ENCODE assay signal across 12 mouse cellular contexts in the genomic region with DNA sequence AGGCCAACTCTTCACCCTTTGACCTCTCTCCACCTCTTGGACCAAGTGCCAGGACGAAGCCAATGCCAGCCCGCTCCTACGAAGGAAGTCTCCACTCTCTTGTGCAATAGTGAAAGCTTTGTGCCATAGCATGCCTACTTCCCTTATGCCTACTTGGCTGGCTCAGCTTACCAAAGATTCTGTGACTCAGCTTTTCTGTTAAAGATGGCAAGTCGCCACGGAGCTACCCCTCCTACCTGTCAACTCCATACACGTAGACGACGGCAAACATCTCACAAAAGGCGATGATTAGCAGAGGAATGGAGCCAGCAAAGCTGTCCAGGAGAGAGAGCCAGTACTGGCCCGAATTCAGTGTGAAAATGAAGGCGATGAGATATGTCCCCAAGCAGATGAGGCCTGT. TPM values are rescaled to one million over a fixed set of nuclear protein-coding genes. Genes with fewer than 3 reads are reported as not detected.
DNase-seq lines count a peak whose midpoint lies in the region; ATAC-seq and TF ChIP-seq lines count a peak whose summit lies in the region.
"Had no signal": no experiment of that assay in that cellular context is flagged by ENCODE, and none has a peak within 500 bp of the region (broad histone marks: within the 10 kb centered on the region; RNA-seq: fewer than 3 reads in every experiment).

No protein-coding gene starts in this region.

- H3K27me3 ChIP-seq in heart, adult 2 months (ENCODE audit: control insufficient read depth, insufficient read depth, low read length), result no peaks in the 10 kb centered on the region
- H3K27me3 ChIP-seq in heart, embryonic 12.5 days (replicated peaks), result 0 out of 2 replicates have a peak, but pooled peaks cover 3% of the 10 kb centered on the region
- H3K27me3 ChIP-seq in C2C12 (ENCODE audit: control insufficient read depth, insufficient read depth, insufficient read length), result peaks cover under 1% of the 10 kb centered on the region
- H3K27me3 ChIP-seq in midbrain, embryonic 15.5 days (replicated peaks), result no peaks in the 10 kb centered on the region

- no peak for TF ChIP-seq CTCF in heart, adult 2 months (IDR thresholded peaks at IDR 0.05)
- TF ChIP-seq CTCF in C2C12 (IDR thresholded peaks at IDR 0.05; ENCODE audit: control insufficient read depth, insufficient read depth, insufficient read length), result no peak

- DNase-seq in heart, adult 2 months, result peak; percentile 24 to 42
- DNase-seq in frontal cortex, postnatal 36 days (ENCODE audit: low spot score in 2 of 2), result peak; percentile 19 to 30
- peak; percentile 39 for DNase-seq in lung, postnatal 25 days (ENCODE audit: low spot score)
- DNase-seq in testis, postnatal 10 days (ENCODE audit: low spot score), result no peak
- DNase-seq in gastrocnemius, postnatal 36 days, result no peak
- DNase-seq: cerebellum, adult 18-20 months; lung, embryonic 14.5 days had no signal

- no peaks in the 10 kb centered on the region for H3K79me3 ChIP-seq in C2C12 (ENCODE audit: low read depth)

- H3ac ChIP-seq in C2C12 (ENCODE audit: control insufficient read depth, insufficient read length, low read depth), result no peak overlapping the region

- H3K36me3 ChIP-seq in heart, adult 2 months (ENCODE audit: control insufficient read depth, insufficient read depth, low read length), result no peaks in the 10 kb centered on the region
- no peaks in the 10 kb centered on the region for H3K36me3 ChIP-seq in heart, embryonic 12.5 days
- no peaks in the 10 kb centered on the region for H3K36me3 ChIP-seq in C2C12 (ENCODE audit: control insufficient read depth, insufficient read depth)
- H3K36me3 ChIP-seq in midbrain, embryonic 15.5 days (replicated peaks), result no peaks in the 10 kb centered on the region

- H3K79me2 ChIP-seq in heart, adult 2 months (replicated peaks; ENCODE audit: control insufficient read depth, insufficient read depth, low read length), result no peaks in the 10 kb centered on the region
- H3K79me2 ChIP-seq in C2C12 (ENCODE audit: control insufficient read depth, insufficient read depth), result no peaks in the 10 kb centered on the region

- intact Hi-C loops in heart, adult 2 months (cut with DNase I), result no loop called here
- intact Hi-C loops in gastrocnemius, postnatal 36 days (cut with DNase I), result loop anchor here (10.0 kb wide), 1 partner anchor 259 kb away; no protein-coding TSS in a partner anchor

- H3K9me3 ChIP-seq in heart, embryonic 12.5 days (replicated peaks), result no peaks in the 10 kb centered on the region
- H3K9me3 ChIP-seq in midbrain, embryonic 15.5 days, result no peaks in the 10 kb centered on the region

- H3K4me1 ChIP-seq in heart, adult 2 months (ENCODE audit: control insufficient read depth, insufficient read depth, low read length), result peaks cover 3% of the 10 kb centered on the region; the same call in 1 of the 2 replicates
- no peaks in the 10 kb centered on the region for H3K4me1 ChIP-seq in heart, embryonic 12.5 days (replicated peaks)
- H3K4me1 ChIP-seq in midbrain, embryonic 15.5 days, result no peaks in the 10 kb centered on the region

- no peak overlapping the region for H3K4me2 ChIP-seq in heart, embryonic 12.5 days
- H3K4me2 ChIP-seq in midbrain, embryonic 15.5 days, result no peak overlapping the region
- H3K4me2 ChIP-seq: lung, embryonic 14.5 days had no signal

- ATAC-seq in heart, embryonic 12.5 days (ENCODE audit: insufficient number of reproducible peaks, low FRiP score), result no peak
- ATAC-seq in midbrain, embryonic 15.5 days (replicated peaks), result no peak
- ATAC-seq: forebrain, embryonic 16.5 days had no signal

- no peak for TF ChIP-seq POLR2A in heart, adult 2 months (IDR thresholded peaks at IDR 0.05; ENCODE audit: insufficient read depth, low read depth, low read length)

- 47% methylated on average over 11 of the region's 11 CpGs for WGBS in heart, adult 2 months
- 77% methylated on average over 11 of the region's 11 CpGs for WGBS in heart, embryonic 12.5 days
- 89% methylated on average over 11 of the region's 11 CpGs for WGBS in midbrain, embryonic 15.5 days

- no peak for TF ChIP-seq EP300 in heart, adult 2 months (IDR thresholded peaks at IDR 0.05; ENCODE audit: insufficient read depth, low read depth, low read length)

- H3K4me3 ChIP-seq in heart, adult 2 months, result no peak overlapping the region
- H3K4me3 ChIP-seq in heart, embryonic 12.5 days, result no peak overlapping the region
- no peak overlapping the region for H3K4me3 ChIP-seq in C2C12 (ENCODE audit: insufficient read depth, poor library complexity, severe bottlenecking)
- no peak overlapping the region for H3K4me3 ChIP-seq in midbrain, embryonic 15.5 days

- no peak overlapping the region for H3K9ac ChIP-seq in heart, adult 2 months (ENCODE audit: low read depth, low read length)
- no peak overlapping the region for H3K9ac ChIP-seq in heart, embryonic 12.5 days
- no peak overlapping the region for H3K9ac ChIP-seq in midbrain, embryonic 15.5 days
- H3K9ac ChIP-seq: lung, embryonic 14.5 days had no signal

- no peak overlapping the region for H3K27ac ChIP-seq in heart, adult 2 months
- no peak overlapping the region for H3K27ac ChIP-seq in heart, embryonic 12.5 days (ENCODE audit: poor library complexity, severe bottlenecking)
- H3K27ac ChIP-seq in midbrain, embryonic 15.5 days, result no peak overlapping the region

TF ChIP-seq in C2C12, 6 proteins besides CTCF, POLR2A, EP300 and RAD21:
- peak; percentile 19 for TF ChIP-seq CEBPB (IDR thresholded peaks at IDR 0.05; ENCODE audit: low read depth)
- no peak for TF ChIP-seq MYOG (IDR thresholded peaks at IDR 0.05; ENCODE audit: control insufficient read depth, extremely low read depth, insufficient read length)

RNA-seq across cellular contexts. Expression of a gene that starts 5.9 kb away (rescaled TPM):
- total RNA-seq in heart, adult 2 months (2021), result not detected
- polyA plus RNA-seq in heart, adult 2 months (2012; rRNA removed), result not detected in 2 replicates
- not detected in 2 replicates for polyA plus RNA-seq in heart, embryonic 12.5 days (2016; fragmentation: Nextera tagmentation; extraction: Ambion mirVana)
- not detected for polyA plus RNA-seq in C2C12 (2012; fragmentation: generic; extraction: Trizol)
- polyA plus RNA-seq in midbrain, embryonic 15.5 days (2015; fragmentation: Nextera tagmentation; extraction: Ambion mirVana), result not detected in 2 replicates
- total RNA-seq in gastrocnemius, postnatal 36 days (2021), result not detected
- polyA plus RNA-seq: forebrain, embryonic 16.5 days; intestine, embryonic 14.5 days; lung, embryonic 14.5 days had no signal

RNA-seq across cellular contexts. Expression of a gene that starts 21.0 kb away (rescaled TPM):
- not detected for total RNA-seq in heart, adult 2 months (2021)
- 0.08 TPM in 1 of 2 replicates, not detected in the other for polyA plus RNA-seq in heart, adult 2 months (2012; rRNA removed)
- polyA plus RNA-seq in heart, embryonic 12.5 days (2016; fragmentation: Nextera tagmentation; extraction: Ambion mirVana), result not detected in 2 replicates
- not detected for polyA plus RNA-seq in C2C12 (2012; fragmentation: generic; extraction: Trizol)
- 0.23 and 0.32 TPM in 2 replicates for polyA plus RNA-seq in midbrain, embryonic 15.5 days (2015; fragmentation: Nextera tagmentation; extraction: Ambion mirVana)
- not detected for total RNA-seq in gastrocnemius, postnatal 36 days (2021)

RNA-seq across cellular contexts. Expression of a gene that starts 49.2 kb away (rescaled TPM):
- total RNA-seq in heart, adult 2 months (2021), result 100 to 1,000 TPM; 177 to 190 TPM
- polyA plus RNA-seq in heart, adult 2 months (2012; rRNA removed), result 154 and 215 TPM in 2 replicates
- 52.1 and 53.2 TPM in 2 replicates for polyA plus RNA-seq in heart, embryonic 12.5 days (2016; fragmentation: Nextera tagmentation; extraction: Ambion mirVana)
- polyA plus RNA-seq in C2C12 (2012; fragmentation: generic; extraction: Trizol), result 28.7 TPM
- 9.5 and 9.8 TPM in 2 replicates for polyA plus RNA-seq in midbrain, embryonic 15.5 days (2015; fragmentation: Nextera tagmentation; extraction: Ambion mirVana)
- 1 to 10 TPM; 4.3 to 5.5 TPM for total RNA-seq in gastrocnemius, postnatal 36 days (2021)

RNA-seq across cellular contexts. Expression of a gene that starts 57.0 kb away (rescaled TPM):
- total RNA-seq in heart, adult 2 months (2021), result under 1 TPM in 1 of 2 experiments, not detected in 1; 0.05 TPM
- 0.18 and 0.35 TPM in 2 replicates for polyA plus RNA-seq in heart, adult 2 months (2012; rRNA removed)
- 2.9 and 3.0 TPM in 2 replicates for polyA plus RNA-seq in heart, embryonic 12.5 days (2016; fragmentation: Nextera tagmentation; extraction: Ambion mirVana)
- polyA plus RNA-seq in C2C12 (2012; fragmentation: generic; extraction: Trizol), result 0.46 TPM
- 7.9 and 8.3 TPM in 2 replicates for polyA plus RNA-seq in midbrain, embryonic 15.5 days (2015; fragmentation: Nextera tagmentation; extraction: Ambion mirVana)
- total RNA-seq in gastrocnemius, postnatal 36 days (2021), result under 1 TPM in 1 of 2 experiments, not detected in 1; 0.30 TPM

Comparison
In these comparisons a context has a peak if more than half of its experiments do, and no peak if none do; other contexts are left out.
1. DNase-seq: peak in heart, adult 2 months (2 of 2), frontal cortex, postnatal 36 days (2 of 2) and lung, postnatal 25 days (single experiment); none in testis, postnatal 10 days (single experiment) and gastrocnemius, postnatal 36 days (0 of 2).